Mouse (Mus musculus): ENCODE results near the gene Tshz2.

Gene Tshz2

GRCm38 (mm10) chr2:169870503-169870902, 237.7 kb downstream of the Tshz2 start:
- DNase-seq (ENCODE audit: low spot score), result no peak

GRCm38 (mm10) chr2:169871436-169872060, 238.7 kb downstream of the Tshz2 start:
- no peak for DNase-seq (ENCODE audit: low spot score)

- DNase-seq (ENCODE audit: low spot score), result no peak
These were observed 240.6 kb downstream of the Tshz2 start for GRCm38 (mm10) chr2:169873442-169873841.

- DNase-seq (ENCODE audit: low spot score), result no peak
These were observed 255.1 kb downstream of the Tshz2 start for GRCm38 (mm10) chr2:169887921-169888320.

- peak; percentile 29 for DNase-seq (ENCODE audit: low spot score)
These were observed 259.7 kb downstream of the Tshz2 start for GRCm38 (mm10) chr2:169892441-169893038.

- no peak for DNase-seq (ENCODE audit: low spot score)
These were observed 270.1 kb downstream of the Tshz2 start for GRCm38 (mm10) chr2:169902896-169903295.

GRCm38 (mm10) chr2:169906396-169906795, 273.6 kb downstream of the Tshz2 start:
- peak; percentile 82 for DNase-seq (ENCODE audit: low spot score)

GRCm38 (mm10) chr2:169907979-169908378, 275.2 kb downstream of the Tshz2 start:
- no peak for DNase-seq (ENCODE audit: low spot score)

- DNase-seq (ENCODE audit: low spot score), result no peak
These were observed 277.8 kb downstream of the Tshz2 start for GRCm38 (mm10) chr2:169910606-169911005.

- no peak for DNase-seq (ENCODE audit: low spot score)
These were observed 280.0 kb downstream of the Tshz2 start for GRCm38 (mm10) chr2:169912826-169913225.

GRCm38 (mm10) chr2:169914903-169915302, 282.1 kb downstream of the Tshz2 start:
- DNase-seq (ENCODE audit: low spot score), result no peak

GRCm38 (mm10) chr2:169915326-169915725, 282.5 kb downstream of the Tshz2 start:
- no peak for DNase-seq (ENCODE audit: low spot score)

- DNase-seq (ENCODE audit: low spot score), result no peak
These were observed 286.4 kb downstream of the Tshz2 start for GRCm38 (mm10) chr2:169919111-169919695.

- peak; percentile 30 for DNase-seq (ENCODE audit: low spot score)
These were observed 291.5 kb downstream of the Tshz2 start for GRCm38 (mm10) chr2:169924177-169924810.

GRCm38 (mm10) chr2:169925466-169925865, 292.7 kb downstream of the Tshz2 start:
- no peak for DNase-seq (ENCODE audit: low spot score)

GRCm38 (mm10) chr2:169926016-169926415, 293.2 kb downstream of the Tshz2 start:
- DNase-seq (ENCODE audit: low spot score), result no peak

GRCm38 (mm10) chr2:169927401-169927800, 294.6 kb downstream of the Tshz2 start:
- DNase-seq (ENCODE audit: low spot score), result no peak

GRCm38 (mm10) chr2:169928447-169929120, 295.8 kb downstream of the Tshz2 start:
- no peak for DNase-seq (ENCODE audit: low spot score)

GRCm38 (mm10) chr2:169929540-169930497, 297.0 kb downstream of the Tshz2 start:
- peak; percentile 89 for DNase-seq (ENCODE audit: low spot score)

GRCm38 (mm10) chr2:169935642-169936041, 302.8 kb downstream of the Tshz2 start:
- peak; percentile 15 for DNase-seq (ENCODE audit: low spot score)

Measured in embryo, embryonic 10.5 days (tissue).